Mouse (Mus musculus): ENCODE data around the gene Pak7. TPM values are rescaled to one million over a fixed set of nuclear protein-coding genes. Genes with fewer than 3 reads are reported as not detected.
A peak's percentile ranks its signal among the peaks of the same experiment; 100 is the strongest.

The Pak7 gene
- polyA plus RNA-seq, 1 experiment from 2014 or later, result 0.34 TPM

DNA sequence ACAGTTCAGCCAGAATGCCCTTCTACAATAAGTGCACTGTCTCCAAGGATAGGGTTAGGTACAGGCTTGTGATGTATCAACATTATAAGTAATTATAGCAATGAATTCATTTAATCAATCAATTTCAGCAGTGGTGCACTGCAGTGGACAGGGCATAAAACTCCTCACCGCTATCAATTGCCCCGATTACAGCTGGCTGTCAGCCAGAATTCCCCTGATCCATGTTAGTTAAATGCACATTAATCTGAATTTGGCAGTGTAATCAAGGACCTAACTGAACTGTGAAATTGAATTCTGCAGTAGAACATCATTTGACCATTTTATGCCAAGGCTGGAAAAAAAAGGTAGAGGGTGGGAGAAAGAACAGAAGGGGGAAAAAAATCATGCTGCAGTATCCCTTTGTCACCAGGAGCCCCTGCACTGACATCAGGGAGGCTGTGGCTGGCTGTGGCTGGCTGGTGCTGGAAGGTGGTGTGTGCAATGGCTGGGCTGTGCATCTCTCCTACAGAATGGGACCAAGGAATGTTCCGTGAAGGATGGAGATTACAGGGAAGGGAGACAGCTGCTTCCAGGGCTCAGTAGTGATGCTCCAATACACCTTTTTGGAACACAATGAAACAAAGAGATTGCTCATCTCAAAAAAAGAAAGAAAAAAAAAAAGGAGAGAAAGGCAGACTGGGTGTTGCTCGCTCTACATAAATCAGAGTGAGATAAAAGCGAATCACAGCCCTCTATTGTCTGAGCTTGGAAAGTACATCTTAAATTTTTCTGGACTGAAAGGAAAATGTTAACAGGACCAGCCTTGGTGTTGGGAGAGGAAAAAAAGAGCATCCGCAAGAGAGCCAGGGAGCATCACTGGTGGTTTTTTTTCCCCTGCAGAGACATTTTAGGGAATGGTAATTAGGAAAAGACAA is 279.4 kb downstream of the Pak7 start:
- no peaks in the 10 kb centered on the region for H3K9me3 ChIP-seq (replicated peaks; ENCODE audit: low read length)
- 23% methylated on average over 6 of the region's 6 CpGs for WGBS
- no peak overlapping the region for H3K4me2 ChIP-seq (ENCODE audit: low read length)
- H3K27ac ChIP-seq, result no peak overlapping the region
- ATAC-seq (replicated peaks; ENCODE audit: low FRiP score, low read depth) (peak; percentile 46; the same call in 1 of the 2 replicates), DNase-seq (ENCODE audit: low spot score) (no peak)
- H3K36me3 ChIP-seq (ENCODE audit: insufficient read depth, low read length), result no peaks in the 10 kb centered on the region
- H3K4me3 ChIP-seq (replicated peaks; ENCODE audit: low read depth, low read length), result no peak overlapping the region
- TF ChIP-seq CTCF (IDR thresholded peaks at IDR 0.05; ENCODE audit: low read depth), result no peak
- no peak overlapping the region for H3K9ac ChIP-seq (ENCODE audit: low read depth, low read length)
- no peaks in the 10 kb centered on the region for H3K4me1 ChIP-seq (replicated peaks; ENCODE audit: insufficient read depth, low read length)
- H3K27me3 ChIP-seq (ENCODE audit: insufficient read depth, low read length), result no peaks in the 10 kb centered on the region

DNA sequence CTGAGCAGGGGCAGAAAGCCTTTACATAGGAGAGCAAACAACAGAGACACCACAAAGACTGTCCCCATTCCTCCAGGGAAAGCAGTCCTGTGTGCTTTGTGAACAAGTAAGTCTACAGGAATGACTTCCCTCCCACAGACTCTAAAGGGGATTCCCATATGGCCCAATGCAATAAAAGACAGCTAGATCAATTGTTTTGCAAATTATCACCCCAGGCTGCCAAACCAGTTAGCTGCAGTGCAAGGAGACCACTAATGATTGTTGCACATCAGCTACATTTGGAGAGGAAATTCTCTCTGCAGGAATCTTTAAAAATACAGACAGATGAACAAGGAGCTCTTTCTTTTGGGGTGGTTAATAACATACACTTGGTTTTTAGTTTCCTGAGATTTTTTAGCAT is 280.2 kb downstream of the Pak7 start:
- Histone ChIP-seq H3K9ac (ENCODE audit: low read depth, low read length) (no peak overlapping the region), H3K27me3 (ENCODE audit: insufficient read depth, low read length) (no peaks in the 10 kb centered on the region), H3K4me1 (replicated peaks; ENCODE audit: insufficient read depth, low read length) (no peaks in the 10 kb centered on the region), H3K9me3 (replicated peaks; ENCODE audit: low read length) (no peaks in the 10 kb centered on the region), H3K4me2 (ENCODE audit: low read length) (no peak overlapping the region), H3K4me3 (replicated peaks; ENCODE audit: low read depth, low read length) (no peak overlapping the region), H3K36me3 (ENCODE audit: insufficient read depth, low read length) (no peaks in the 10 kb centered on the region), H3K27ac (no peak overlapping the region)
- no peak for ATAC-seq (replicated peaks; ENCODE audit: low FRiP score, low read depth)
- TF ChIP-seq CTCF (IDR thresholded peaks at IDR 0.05; ENCODE audit: low read depth), result no peak
- no peak for DNase-seq (ENCODE audit: low spot score)

- Histone ChIP-seq H3K27me3 (ENCODE audit: insufficient read depth, low read length) (no peaks in the 10 kb centered on the region), H3K27ac (no peak overlapping the region), H3K4me2 (ENCODE audit: low read length) (no peak overlapping the region), H3K4me1 (replicated peaks; ENCODE audit: insufficient read depth, low read length) (no peaks in the 10 kb centered on the region), H3K4me3 (replicated peaks; ENCODE audit: low read depth, low read length) (no peak overlapping the region), H3K9me3 (replicated peaks; ENCODE audit: low read length) (no peaks in the 10 kb centered on the region), H3K9ac (ENCODE audit: low read depth, low read length) (no peak overlapping the region), H3K36me3 (ENCODE audit: insufficient read depth, low read length) (no peaks in the 10 kb centered on the region)
- 84% methylated on average over 3 of the region's 3 CpGs for WGBS
- TF ChIP-seq CTCF (IDR thresholded peaks at IDR 0.05; ENCODE audit: low read depth), result no peak
- ATAC-seq (replicated peaks; ENCODE audit: low FRiP score, low read depth), result no peak
- DNase-seq (ENCODE audit: low spot score), result no peak
These were observed 290.6 kb downstream of the Pak7 start for GRCm38 (mm10) chr2:136097143-136097542.

- Histone ChIP-seq H3K4me1 (replicated peaks; ENCODE audit: insufficient read depth, low read length) (no peaks in the 10 kb centered on the region), H3K27ac (no peak overlapping the region), H3K9me3 (replicated peaks; ENCODE audit: low read length) (no peaks in the 10 kb centered on the region), H3K4me2 (ENCODE audit: low read length) (no peak overlapping the region), H3K9ac (ENCODE audit: low read depth, low read length) (no peak overlapping the region), H3K4me3 (replicated peaks; ENCODE audit: low read depth, low read length) (no peak overlapping the region), H3K27me3 (ENCODE audit: insufficient read depth, low read length) (no peaks in the 10 kb centered on the region), H3K36me3 (ENCODE audit: insufficient read depth, low read length) (no peaks in the 10 kb centered on the region)
- TF ChIP-seq CTCF (IDR thresholded peaks at IDR 0.05; ENCODE audit: low read depth), result no peak
- no peak for ATAC-seq (replicated peaks; ENCODE audit: low FRiP score, low read depth)
- DNase-seq (ENCODE audit: low spot score), result no peak
- 25% methylated on average over 2 of the region's 2 CpGs for WGBS
These were observed 291.8 kb downstream of the Pak7 start for GRCm38 (mm10) chr2:136095978-136096377.

DNA sequence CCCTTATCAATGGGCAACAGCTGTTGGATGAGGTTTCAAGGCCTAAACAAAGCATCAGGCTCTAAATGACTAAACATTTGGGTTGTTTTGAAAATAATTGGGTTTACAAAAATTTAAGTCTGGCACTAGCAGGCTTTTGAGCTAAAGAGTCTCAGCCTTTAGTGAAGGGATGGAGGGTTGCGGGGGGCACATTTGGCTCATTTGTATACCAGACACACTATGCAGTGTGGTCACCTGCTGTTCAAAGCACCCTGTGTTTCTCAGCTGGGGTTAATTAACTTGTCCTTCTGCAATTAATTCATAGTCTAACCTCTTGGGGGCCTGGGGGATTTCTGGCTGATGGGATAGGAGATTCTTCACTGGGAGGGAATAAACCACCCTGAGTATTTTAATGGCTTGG is 323.4 kb downstream of the Pak7 start:
- no peak for DNase-seq (ENCODE audit: low spot score)
- Histone ChIP-seq H3K9me3 (replicated peaks; ENCODE audit: low read length) (no peaks in the 10 kb centered on the region), H3K4me1 (replicated peaks; ENCODE audit: insufficient read depth, low read length) (no peaks in the 10 kb centered on the region), H3K27ac (no peak overlapping the region), H3K4me2 (ENCODE audit: low read length) (no peak overlapping the region), H3K4me3 (replicated peaks; ENCODE audit: low read depth, low read length) (no peak overlapping the region), H3K27me3 (ENCODE audit: insufficient read depth, low read length) (peaks cover 3% of the 10 kb centered on the region), H3K36me3 (ENCODE audit: insufficient read depth, low read length) (no peaks in the 10 kb centered on the region), H3K9ac (ENCODE audit: low read depth, low read length) (no peak overlapping the region)
- no peak for TF ChIP-seq CTCF (IDR thresholded peaks at IDR 0.05; ENCODE audit: low read depth)
- no peak for ATAC-seq (replicated peaks; ENCODE audit: low FRiP score, low read depth)
- WGBS, result 90% methylated on average over 1 of the region's 1 CpGs

GRCm38 (mm10) chr2:136059029-136059669 is 328.6 kb downstream of the Pak7 start:
- Histone ChIP-seq H3K36me3 (ENCODE audit: insufficient read depth, low read length) (no peaks in the 10 kb centered on the region), H3K27ac (no peak overlapping the region), H3K4me2 (ENCODE audit: low read length) (peak overlapping the region; percentile 50), H3K27me3 (ENCODE audit: insufficient read depth, low read length) (peaks cover 21% of the 10 kb centered on the region), H3K9ac (ENCODE audit: low read depth, low read length) (no peak overlapping the region), H3K4me1 (replicated peaks; ENCODE audit: insufficient read depth, low read length) (0 out of 2 replicates have a peak, but pooled peaks cover 4% of the 10 kb centered on the region), H3K4me3 (replicated peaks; ENCODE audit: low read depth, low read length) (peak overlapping the region; percentile 14; the same call in 1 of the 2 replicates), H3K9me3 (replicated peaks; ENCODE audit: low read length) (no peaks in the 10 kb centered on the region)
- DNase-seq (ENCODE audit: low spot score) (no peak), ATAC-seq (replicated peaks; ENCODE audit: low FRiP score, low read depth) (peak; percentile 55)
- WGBS, result 2% methylated on average over 36 of the region's 37 CpGs
- no peak for TF ChIP-seq CTCF (IDR thresholded peaks at IDR 0.05; ENCODE audit: low read depth)

Data from kidney, postnatal 0 days (tissue).